Mouse (Mus musculus) olfactory bulb, adult 2 months (tissue): ENCODE measurements around the gene Lrrc8c.

Source experiments
- CTCF ChIP-seq: fragments of 200-500 bp; IDR thresholded peaks from 2 replicates; pipeline ENCODE4 v1.5.1; 2012; ENCODE audit warnings: low read depth, mild to moderate bottlenecking, low read length, moderate library complexity; ENCODE audit not compliant: insufficient read depth
- POLR2A ChIP-seq: fragments of 200-500 bp; IDR thresholded peaks from 2 replicates; pipeline ENCODE4 v1.6.1; 2012; ENCODE audit warnings: mild to moderate bottlenecking, low read depth, low read length, moderate library complexity; ENCODE audit not compliant: insufficient read depth

GRCm38 (mm10) chr5:105492367-105493246, 26.6 kb upstream of the Lrrc8c start:
- TF ChIP-seq CTCF (no peak), POLR2A (no peak)
